8 mouse cellular contexts compared by ENCODE assay signal in genomic region chr5:51039713-51040178, GRCm38 (mm10).
DNase-seq lines count a peak whose midpoint lies in the region; TF ChIP-seq lines count a peak whose summit lies in the region.

No protein-coding gene starts in this region.

- TF ChIP-seq CTCF in lung, adult 2 months (IDR thresholded peaks at IDR 0.05; ENCODE audit: insufficient read depth, low read length) = peak; percentile 39

- peak; percentile 57 for DNase-seq in embryo, embryonic 10 days (ENCODE audit: low spot score)
- no peak for DNase-seq in embryo, embryonic 11 days
- DNase-seq in NIH3T3 (ENCODE audit: low read depth) = peak; percentile 27
- DNase-seq in heart, postnatal 4 days = peak; percentile 34
- no peak for DNase-seq in lung, adult 2 months
- DNase-seq in T-cell, adult 2 months (ENCODE audit: low spot score) = no peak
- no peak for DNase-seq in Muller cell, postnatal 12 days (ENCODE audit: inconsistent ontology term)
- no peak for DNase-seq in urinary bladder, postnatal 4 days (ENCODE audit: low spot score in 2 of 2)

- H3K4me3 ChIP-seq in lung, adult 2 months (replicated peaks; ENCODE audit: extremely low read depth, low read depth, low read length) = no peak overlapping the region

- no peak for TF ChIP-seq POLR2A in lung, adult 2 months (IDR thresholded peaks at IDR 0.05; ENCODE audit: borderline replicate concordance, extremely low read depth, low read depth, low read length)

- 53% methylated on average over 5 of the region's 5 CpGs for WGBS in lung, adult 2 months

- no peaks in the 10 kb centered on the region for H3K4me1 ChIP-seq in lung, adult 2 months (ENCODE audit: control insufficient read depth, insufficient read depth, low read length)

Comparison
In these comparisons a context has a peak if more than half of its experiments do, and no peak if none do; other contexts are left out.
1. DNase-seq: peak in embryo, embryonic 10 days (single experiment), NIH3T3 (single experiment) and heart, postnatal 4 days (single experiment); none in embryo, embryonic 11 days (single experiment), lung, adult 2 months (single experiment), T-cell, adult 2 months (single experiment), Muller cell, postnatal 12 days (single experiment) and urinary bladder, postnatal 4 days (0 of 2).